Mouse (Mus musculus) cerebellum, postnatal 25 days (tissue): ENCODE data around the gene B3galnt1.

ENCODE experiments used
- DNase-seq, 2 experiments: peaks; one replicate each; pipeline ENCODE4 v3.0.0; 2021; ENCODE audit warnings: mixed read lengths in 2 of 2

B3galnt1 gene

GRCm38 (mm10) chr3:69563406-69563805, 35.4 kb downstream of the B3galnt1 start:
- no peak for DNase-seq

GRCm38 (mm10) chr3:69561686-69562085, 37.1 kb downstream of the B3galnt1 start:
- no peak for DNase-seq

GRCm38 (mm10) chr3:69559975-69560330, 38.8 kb downstream of the B3galnt1 start:
- DNase-seq: no peak

- DNase-seq: no peak
These were observed 39.3 kb downstream of the B3galnt1 start for GRCm38 (mm10) chr3:69559316-69559974.

GRCm38 (mm10) chr3:69556092-69556778, 42.5 kb downstream of the B3galnt1 start:
- peak in 1 of 2 experiments; percentile 39 for DNase-seq

- DNase-seq: peak; percentile 53 to 64
These were observed 43.2 kb downstream of the B3galnt1 start for GRCm38 (mm10) chr3:69555511-69555910.

- DNase-seq: peak; percentile 35 to 45
These were observed 49.2 kb downstream of the B3galnt1 start for GRCm38 (mm10) chr3:69549602-69550001.

GRCm38 (mm10) chr3:69548704-69549455, 49.9 kb downstream of the B3galnt1 start:
- DNase-seq: peak; percentile 58 to 75

- no peak for DNase-seq
These were observed 53.7 kb downstream of the B3galnt1 start for GRCm38 (mm10) chr3:69545017-69545416.

GRCm38 (mm10) chr3:69543730-69544129, 55.0 kb downstream of the B3galnt1 start:
- no peak for DNase-seq

GRCm38 (mm10) chr3:69542962-69543361, 55.8 kb downstream of the B3galnt1 start:
- peak; percentile 48 to 68 for DNase-seq

- DNase-seq: no peak
These were observed 62.7 kb downstream of the B3galnt1 start for GRCm38 (mm10) chr3:69535941-69536647.

GRCm38 (mm10) chr3:69535486-69535885, 63.3 kb downstream of the B3galnt1 start:
- no peak for DNase-seq

GRCm38 (mm10) chr3:69532687-69533086, 66.1 kb downstream of the B3galnt1 start:
- DNase-seq: no peak

- no peak for DNase-seq
These were observed 67.2 kb downstream of the B3galnt1 start for GRCm38 (mm10) chr3:69531511-69531910.

GRCm38 (mm10) chr3:69529576-69529975, 69.2 kb downstream of the B3galnt1 start:
- no peak for DNase-seq

- no peak for DNase-seq
These were observed 71.4 kb downstream of the B3galnt1 start for GRCm38 (mm10) chr3:69527384-69527783.

GRCm38 (mm10) chr3:69525072-69525529, 73.7 kb downstream of the B3galnt1 start:
- DNase-seq: no peak

- DNase-seq: no peak
These were observed 74.2 kb downstream of the B3galnt1 start for GRCm38 (mm10) chr3:69524356-69525071.
